Mouse (Mus musculus) embryonic stem cell, embryonic (primary cell): ENCODE measurements around the gene Spcs1.

ENCODE experiments used
- CTCF ChIA-PET, 4 experiments: fragments of 300-600 bp in 2 of 4; fragments of 350-600 bp in 2 of 4; sonication (Branson Sonifier 250); formaldehyde crosslinking; loops; one replicate each; lab custom pipeline; 2022; ENCODE audit warnings: inconsistent platforms in 2 of 4; lab: Charles Lee
- POLR2A ChIA-PET, 4 experiments: fragments of 300-600 bp in 2 of 4; fragments of 350-600 bp in 2 of 4; sonication (Branson Sonifier 250); formaldehyde crosslinking; loops; one replicate each; lab custom pipeline; 2022; ENCODE audit warnings: antibody characterized with exemption in 4 of 4, inconsistent platforms in 1 of 4; lab: Charles Lee

Gene Spcs1

DNA sequence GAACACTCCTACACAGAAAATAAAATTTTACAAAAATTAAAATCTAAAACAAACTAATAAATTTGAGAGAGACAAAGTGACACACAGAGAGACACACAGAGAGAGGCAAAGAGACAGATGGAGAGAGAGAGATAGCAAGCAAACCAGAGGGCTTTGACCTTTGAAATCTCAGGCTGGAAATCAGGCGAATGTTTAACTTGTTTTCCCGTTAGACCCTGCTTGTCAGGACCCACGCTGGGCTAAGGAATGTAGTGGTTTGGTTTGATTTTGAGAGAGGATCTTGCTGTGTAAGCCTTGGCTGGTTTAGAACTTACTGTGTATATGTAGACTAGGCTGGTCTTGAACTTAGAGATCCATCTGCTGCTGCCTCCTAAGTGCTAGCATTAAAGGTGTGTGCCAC lies 25.2 kb downstream of the Spcs1 start:
- ChIA-PET CTCF (no interaction called here), POLR2A (interaction anchor here in 1 of 4 experiments (0.6 kb wide), 1 partner anchor 13 kb away, joined by 3 read pairs; no protein-coding TSS in a partner anchor)

DNA sequence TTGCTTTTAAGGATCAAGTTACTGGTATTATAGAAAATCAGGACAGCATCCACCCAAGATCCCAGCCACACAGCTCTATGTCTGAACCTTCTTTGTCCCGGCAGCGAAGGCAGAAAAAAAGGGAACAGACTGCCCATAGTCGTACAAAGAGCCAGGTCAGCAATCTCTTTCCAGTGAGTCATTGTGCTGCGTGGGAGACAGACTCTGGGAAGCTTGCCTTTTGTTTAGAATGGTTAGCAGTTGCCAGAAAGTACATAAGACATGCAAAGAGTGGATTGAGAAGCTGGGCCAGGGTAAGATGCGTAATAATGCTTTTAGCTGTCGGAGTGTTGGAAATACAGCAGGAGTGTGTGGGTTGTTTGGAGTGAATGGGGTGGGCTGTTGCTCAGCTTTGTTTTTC lies 27.3 kb downstream of the Spcs1 start:
- ChIA-PET POLR2A (no interaction called here), CTCF (no interaction called here)

DNA sequence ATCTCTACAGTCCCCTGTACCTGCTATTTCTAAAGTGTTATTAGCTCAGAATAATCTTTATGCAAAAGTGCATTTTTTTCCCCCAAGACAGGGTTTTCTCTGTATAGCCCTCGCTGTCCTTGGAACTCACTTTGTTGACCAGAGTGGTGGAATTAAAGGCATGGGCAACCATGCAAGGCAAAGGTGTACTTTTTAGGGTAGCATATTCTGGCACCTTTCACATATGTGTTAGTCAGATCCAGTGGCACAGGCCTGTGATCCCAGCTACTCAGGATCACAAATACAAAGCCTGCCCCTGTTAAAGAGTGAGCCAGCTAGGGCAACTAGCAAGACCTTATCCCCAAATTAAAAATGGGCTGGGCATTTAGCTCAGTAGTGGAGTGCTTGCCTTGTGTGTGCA lies 41.1 kb downstream of the Spcs1 start:
- ChIA-PET POLR2A (interaction anchor here in 3 of 4 experiments (1.2 to 1.8 kb wide), 3 partner anchors 9 to 10 kb away, joined by 3 to 8 read pairs (median 8); partner anchors contain the start of gene Nek4 (in 2 of the 3)), CTCF (interaction anchor here in 1 of 4 experiments (0.7 to 1.3 kb wide), 2 partner anchors 9 to 512 kb away, joined by 3 to 7 read pairs; partner anchors contain the start of gene Nek4)

DNA sequence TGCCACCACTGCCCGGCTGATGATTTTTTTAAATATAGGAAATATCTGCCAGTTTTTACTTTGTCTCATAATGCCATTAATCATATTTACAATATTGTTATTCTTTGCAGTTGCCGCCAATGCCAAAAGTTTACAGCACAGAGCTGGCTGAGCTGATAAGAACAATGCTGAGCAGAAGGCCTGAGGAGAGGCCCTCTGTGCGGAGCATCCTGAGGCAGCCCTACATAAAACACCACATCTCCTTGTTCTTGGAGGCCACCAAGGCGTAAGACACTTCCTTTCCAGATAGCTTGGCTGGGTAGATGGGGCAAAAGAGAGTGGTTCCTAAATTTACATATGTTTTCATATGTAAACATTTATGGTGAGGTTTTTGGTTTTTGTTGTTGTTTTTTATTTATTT lies 42.4 kb downstream of the Spcs1 start:
- POLR2A ChIA-PET: interaction anchor here in 2 of 4 experiments (1.2 to 1.4 kb wide), 2 partner anchors 8 to 9 kb away, joined by 3 to 8 read pairs; partner anchors contain the start of gene Nek4 (in 1 of the 2)
- CTCF ChIA-PET: no interaction called here

DNA sequence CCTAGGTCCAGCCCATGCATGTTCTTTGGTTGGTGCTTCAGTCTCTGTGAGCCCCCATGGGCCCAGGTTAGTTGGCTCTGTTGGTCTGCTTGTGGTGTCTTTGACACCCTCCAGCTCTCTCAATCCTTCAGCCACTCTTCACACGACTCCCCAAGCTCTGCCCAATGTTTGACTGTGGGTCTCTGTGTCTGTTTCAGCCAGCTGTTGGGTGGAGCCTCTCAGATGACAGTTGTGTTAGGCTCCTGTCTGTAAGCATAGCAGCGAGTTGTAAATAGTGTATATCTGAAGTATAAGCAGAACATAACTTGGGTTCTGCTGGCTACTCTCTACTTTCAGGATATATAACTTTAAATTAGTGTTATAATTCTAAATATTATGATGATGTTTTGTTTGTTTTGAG lies 43.0 kb downstream of the Spcs1 start:
- ChIA-PET POLR2A (interaction anchor here in 1 of 4 experiments (0.7 kb wide), 1 partner anchor 14 kb away, joined by 3 read pairs; no protein-coding TSS in a partner anchor), CTCF (no interaction called here)

DNA sequence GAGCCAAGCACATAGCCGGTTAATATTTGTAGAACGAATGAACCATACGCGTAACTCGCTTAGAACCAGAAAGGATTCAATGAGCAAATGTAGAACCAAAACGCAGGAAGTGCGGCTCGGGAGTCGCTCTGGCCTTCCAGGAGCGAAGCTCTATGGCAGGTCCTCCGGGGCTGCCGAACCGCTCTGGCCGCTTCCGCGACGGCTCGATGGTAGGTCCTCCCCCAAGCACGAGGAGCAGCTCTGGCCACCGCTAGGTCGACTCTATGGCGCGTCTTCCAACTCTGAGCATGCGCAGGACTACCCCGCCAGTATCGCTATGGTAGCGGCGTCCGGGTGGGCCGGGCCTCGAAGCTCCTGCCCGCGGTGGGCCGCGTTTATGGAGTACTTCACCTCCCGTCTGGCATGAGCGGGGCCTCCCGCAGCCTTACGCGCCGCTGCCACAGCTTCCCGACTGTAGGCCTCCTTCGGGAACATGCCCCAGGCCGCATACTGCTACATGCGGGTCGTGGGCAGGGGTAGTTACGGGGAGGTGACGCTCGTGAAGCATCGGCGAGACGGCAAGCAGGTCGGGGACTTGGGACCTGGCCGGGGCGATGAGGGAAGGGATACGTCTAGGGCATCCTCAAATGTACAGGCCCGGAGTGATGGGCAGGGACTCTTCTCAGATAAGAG lies 50.2 kb downstream of the Spcs1 start, which contains the start of gene Nek4:
Nek4 (plus strand) TSS at position 224 of the 672 bp plus-strand sequence.
- CTCF ChIA-PET: interaction anchor here in 2 of 4 experiments (0.6 to 2.1 kb wide), 6 partner anchors 9 to 84 kb away, joined by 3 to 8 read pairs (median 4); no protein-coding TSS in a partner anchor
- POLR2A ChIA-PET: interaction anchor here in 3 of 4 experiments (0.6 to 2.3 kb wide), 50 partner anchors 9 to 1367 kb away, joined by 3 to 13 read pairs (median 4); partner anchors contain the start of genes Mustn1 (in 2 of the 3), Prkcd (in 2 of the 3), Rft1 (in 2 of the 3) and Dcp1a (in 1 of the 3)

GRCm38 (mm10) chr14:30949986-30950385 lies 51.5 kb downstream of the Spcs1 start:
- ChIA-PET POLR2A (interaction anchor here in 3 of 4 experiments (0.6 to 2.3 kb wide), 19 partner anchors 9 to 324 kb away, joined by 3 to 13 read pairs (median 7); partner anchors contain the start of genes Mustn1 (in 1 of the 3), Rft1 (in 1 of the 3) and Sfmbt1 (in 1 of the 3)), CTCF (interaction anchor here in 3 of 4 experiments (0.6 to 2.1 kb wide), 4 partner anchors 37 to 565 kb away, joined by 3 to 8 read pairs (median 4); no protein-coding TSS in a partner anchor)
